ENCODE assay signal across 14 mouse cellular contexts in genomic region chr8:114650789-114651188, GRCm38 (mm10).
DNase-seq lines count a peak whose midpoint lies in the region; ATAC-seq and TF ChIP-seq lines count a peak whose summit lies in the region.
"Had no signal": no experiment of that assay in that cellular context is flagged by ENCODE, and none has a peak within 500 bp of the region (broad histone marks: within the 10 kb centered on the region; RNA-seq: fewer than 3 reads in every experiment).

No protein-coding gene starts in this region.

- peaks cover 12% of the 10 kb centered on the region for H3K4me1 ChIP-seq in hindbrain, embryonic 15.5 days (replicated peaks)
- no peaks in the 10 kb centered on the region for H3K4me1 ChIP-seq in hindbrain, embryonic 11.5 days (replicated peaks; ENCODE audit: control insufficient read depth, insufficient read depth, low read length)
- no peaks in the 10 kb centered on the region for H3K4me1 ChIP-seq in lung, postnatal 0 days (ENCODE audit: insufficient read depth, low read depth, low read length)
- peaks cover 9% of the 10 kb centered on the region; the same call in 1 of the 2 replicates for H3K4me1 ChIP-seq in limb, embryonic 14.5 days (ENCODE audit: control insufficient read depth, insufficient read depth, low read length)

- no peak for ATAC-seq in hindbrain, embryonic 15.5 days (ENCODE audit: low FRiP score, low read depth)
- ATAC-seq in hindbrain, embryonic 11.5 days (ENCODE audit: low FRiP score) = no peak
- ATAC-seq in lung, postnatal 0 days = no peak
- no peak for ATAC-seq in limb, embryonic 14.5 days (ENCODE audit: low FRiP score, low read depth)
- ATAC-seq: liver, postnatal 0 days had no signal

- H3K4me3 ChIP-seq in hindbrain, embryonic 15.5 days = no peak overlapping the region
- H3K4me3 ChIP-seq in hindbrain, embryonic 11.5 days (ENCODE audit: low read depth, low read length) = no peak overlapping the region
- H3K4me3 ChIP-seq in lung, postnatal 0 days (ENCODE audit: low read depth, low read length) = no peak overlapping the region
- H3K4me3 ChIP-seq in limb, embryonic 14.5 days (replicated peaks; ENCODE audit: low read length) = peak overlapping the region; percentile 22

- peak overlapping the region; percentile 22; the same call in 1 of the 2 replicates for H3K4me2 ChIP-seq in hindbrain, embryonic 15.5 days
- H3K4me2 ChIP-seq in hindbrain, embryonic 11.5 days (replicated peaks; ENCODE audit: low read depth, low read length) = no peak overlapping the region
- H3K4me2 ChIP-seq in lung, postnatal 0 days (replicated peaks; ENCODE audit: low read depth, low read length) = peak overlapping the region; percentile 34
- peak overlapping the region; percentile 39 for H3K4me2 ChIP-seq in limb, embryonic 14.5 days (replicated peaks; ENCODE audit: low read depth, low read length, severe bottlenecking)
- H3K4me2 ChIP-seq: heart, embryonic 11.5 days had no signal

- H3K9ac ChIP-seq in hindbrain, embryonic 15.5 days = no peak overlapping the region
- no peak overlapping the region for H3K9ac ChIP-seq in hindbrain, embryonic 11.5 days (ENCODE audit: low read depth, low read length)
- no peak overlapping the region for H3K9ac ChIP-seq in lung, postnatal 0 days (replicated peaks; ENCODE audit: low read depth)
- no peak overlapping the region for H3K9ac ChIP-seq in limb, embryonic 14.5 days (ENCODE audit: low read depth, low read length, severe bottlenecking)
- H3K9ac ChIP-seq: liver, postnatal 0 days had no signal

- no peak for TF ChIP-seq CTCF in lung, postnatal 0 days (IDR thresholded peaks at IDR 0.05)

- TF ChIP-seq EP300 in lung, postnatal 0 days (IDR thresholded peaks at IDR 0.05) = no peak

- 61% methylated on average over 14 of the region's 14 CpGs for WGBS in hindbrain, embryonic 15.5 days
- WGBS in hindbrain, embryonic 11.5 days = 92% methylated on average over 14 of the region's 14 CpGs
- WGBS in lung, postnatal 0 days = 80% methylated on average over 14 of the region's 14 CpGs
- WGBS in limb, embryonic 14.5 days = 46% methylated on average over 14 of the region's 14 CpGs

- H3K27me3 ChIP-seq in hindbrain, embryonic 15.5 days = no peaks in the 10 kb centered on the region
- H3K27me3 ChIP-seq in hindbrain, embryonic 11.5 days (ENCODE audit: control insufficient read depth, insufficient read depth, low read length) = no peaks in the 10 kb centered on the region
- H3K27me3 ChIP-seq in lung, postnatal 0 days (replicated peaks; ENCODE audit: insufficient read depth, low read length) = no peaks in the 10 kb centered on the region
- peaks cover 12% of the 10 kb centered on the region; the same call in 1 of the 2 replicates for H3K27me3 ChIP-seq in limb, embryonic 14.5 days (ENCODE audit: control insufficient read depth, insufficient read depth, low read length)

- TF ChIP-seq POLR2A in limb, embryonic 14.5 days (IDR thresholded peaks at IDR 0.05; ENCODE audit: borderline replicate concordance, extremely low read depth, insufficient read depth, insufficient read length) = no peak

- H3K9me3 ChIP-seq in hindbrain, embryonic 15.5 days = no peaks in the 10 kb centered on the region
- no peaks in the 10 kb centered on the region for H3K9me3 ChIP-seq in hindbrain, embryonic 11.5 days (ENCODE audit: control insufficient read depth, low read length)
- H3K9me3 ChIP-seq in lung, postnatal 0 days (ENCODE audit: low read length) = no peaks in the 10 kb centered on the region
- no peaks in the 10 kb centered on the region for H3K9me3 ChIP-seq in limb, embryonic 14.5 days (ENCODE audit: control insufficient read depth, low read length)

- no peak overlapping the region for H3K27ac ChIP-seq in hindbrain, embryonic 15.5 days (replicated peaks)
- H3K27ac ChIP-seq in hindbrain, embryonic 11.5 days (ENCODE audit: low read depth, low read length) = no peak overlapping the region
- no peak overlapping the region for H3K27ac ChIP-seq in lung, postnatal 0 days (ENCODE audit: low read length)
- H3K27ac ChIP-seq in limb, embryonic 14.5 days (replicated peaks; ENCODE audit: low read depth, low read length) = no peak overlapping the region

- no peak for DNase-seq in hindbrain, embryonic 11.5 days (ENCODE audit: low spot score)
- no peak for DNase-seq in lung, postnatal 0 days (ENCODE audit: low spot score)
- DNase-seq in lung, adult 18-20 months = no peak
- peak; percentile 46 to 64 for DNase-seq in cerebellum, postnatal 10 days
- no peak for DNase-seq in limb, embryonic 14.5 days (ENCODE audit: low spot score)
- no peak for DNase-seq in left cerebral cortex, adult 11 months (ENCODE audit: low spot score)
- no peak for DNase-seq in urinary bladder, postnatal 25 days (ENCODE audit: low spot score)
- DNase-seq: adrenal gland, postnatal 36 days; gastrocnemius, postnatal 36 days; liver, postnatal 0 days; right cerebral cortex, postnatal 4 days had no signal

- no peaks in the 10 kb centered on the region for H3K36me3 ChIP-seq in hindbrain, embryonic 15.5 days
- H3K36me3 ChIP-seq in hindbrain, embryonic 11.5 days (ENCODE audit: control insufficient read depth, insufficient read depth, low read length) = no peaks in the 10 kb centered on the region
- H3K36me3 ChIP-seq in lung, postnatal 0 days (ENCODE audit: insufficient read depth, low read length) = no peaks in the 10 kb centered on the region
- H3K36me3 ChIP-seq in limb, embryonic 14.5 days (ENCODE audit: control insufficient read depth, insufficient read depth, low read length) = no peaks in the 10 kb centered on the region
- H3K36me3 ChIP-seq: G1E had no signal

Comparison
In these comparisons a context has a peak if more than half of its experiments do, and no peak if none do; other contexts are left out.
1. DNase-seq: peak in cerebellum, postnatal 10 days (2 of 2); none in hindbrain, embryonic 11.5 days (single experiment), lung, postnatal 0 days (single experiment), lung, adult 18-20 months (0 of 2), limb, embryonic 14.5 days (single experiment), left cerebral cortex, adult 11 months (single experiment) and urinary bladder, postnatal 25 days (single experiment).